In genomic region chr11:53524905-53525304, GRCm38 (mm10) we compare ENCODE assay signal across 9 mouse cellular contexts. TPM values are rescaled to one million over a fixed set of nuclear protein-coding genes. Genes with fewer than 3 reads are reported as not detected.
DNase-seq lines count a peak whose midpoint lies in the region; ATAC-seq and TF ChIP-seq lines count a peak whose summit lies in the region.
"Had no signal": no experiment of that assay in that cellular context is flagged by ENCODE, and none has a peak within 500 bp of the region (broad histone marks: within the 10 kb centered on the region; RNA-seq: fewer than 3 reads in every experiment).

No protein-coding gene starts in this region.

- peaks cover 99% of the 10 kb centered on the region for H3K79me2 ChIP-seq in myocyte (ENCODE audit: control insufficient read depth, insufficient read depth)

- peak; percentile 67 for DNase-seq in cerebellum, adult 9-11 months
- no peak for DNase-seq in cerebellum, adult 11 months
- peak; percentile 39 for DNase-seq in kidney, postnatal 10 days
- peak; percentile 29 for DNase-seq in adipocyte (ENCODE audit: low spot score)
- no peak for DNase-seq in frontal cortex, postnatal 36 days (ENCODE audit: low spot score in 2 of 2)
- DNase-seq in urinary bladder, adult 18-20 months (ENCODE audit: low spot score in 2 of 2) = no peak

- peaks cover 31% of the 10 kb centered on the region for H3K4me1 ChIP-seq in kidney, embryonic 16.5 days (ENCODE audit: insufficient read depth, low read length)

- H3K27me3 ChIP-seq in kidney, embryonic 16.5 days (ENCODE audit: insufficient read depth, low read length) = no peaks in the 10 kb centered on the region
- no peaks in the 10 kb centered on the region for H3K27me3 ChIP-seq in myocyte (ENCODE audit: control insufficient read depth, insufficient read depth, insufficient read length)
- H3K27me3 ChIP-seq: embryonic facial prominence, embryonic 15.5 days had no signal

- H3K27ac ChIP-seq in kidney, embryonic 16.5 days (ENCODE audit: low read length) = no peak overlapping the region

- 83% methylated on average over 6 of the region's 6 CpGs for WGBS in kidney, embryonic 16.5 days

- H3K36me3 ChIP-seq in kidney, embryonic 16.5 days (ENCODE audit: insufficient read depth, low read length) = no peaks in the 10 kb centered on the region
- no peaks in the 10 kb centered on the region for H3K36me3 ChIP-seq in myocyte (ENCODE audit: control insufficient read depth, insufficient read depth)
- H3K36me3 ChIP-seq: embryonic facial prominence, embryonic 15.5 days had no signal

- H3K4me2 ChIP-seq in kidney, embryonic 16.5 days (replicated peaks; ENCODE audit: low read depth, low read length) = no peak overlapping the region
- H3K4me2 ChIP-seq in myocyte (ENCODE audit: low read depth) = no peak overlapping the region
- H3K4me2 ChIP-seq: embryonic facial prominence, embryonic 15.5 days had no signal

- H3K4me3 ChIP-seq in kidney, embryonic 16.5 days (ENCODE audit: low read length) = no peak overlapping the region
- no peak overlapping the region for H3K4me3 ChIP-seq in myocyte
- H3K4me3 ChIP-seq: embryonic facial prominence, embryonic 15.5 days had no signal

- H3K9ac ChIP-seq in kidney, embryonic 16.5 days (replicated peaks; ENCODE audit: low read length) = no peak overlapping the region
- H3K9ac ChIP-seq: embryonic facial prominence, embryonic 15.5 days had no signal

- TF ChIP-seq POLR2A in myocyte (IDR thresholded peaks at IDR 0.05; ENCODE audit: insufficient read length, low read depth) = no peak

- no peak for ATAC-seq in kidney, embryonic 16.5 days (ENCODE audit: low FRiP score, low TSS enrichment)

- H3K9me3 ChIP-seq in kidney, embryonic 16.5 days (ENCODE audit: low read length) = no peaks in the 10 kb centered on the region
- H3K9me3 ChIP-seq: embryonic facial prominence, embryonic 15.5 days had no signal

- no peak overlapping the region for H3ac ChIP-seq in myocyte (ENCODE audit: control insufficient read depth, insufficient read length)

TF ChIP-seq in myocyte, 11 proteins besides CTCF, POLR2A, EP300 and RAD21:
- TF ChIP-seq USF1 (IDR thresholded peaks at IDR 0.05; ENCODE audit: low read depth) (no peak), MAX (IDR thresholded peaks at IDR 0.05; ENCODE audit: low read depth) (no peak), POLR2AphosphoS2 (IDR thresholded peaks at IDR 0.05; ENCODE audit: insufficient read length, low read depth) (no peak), SRF (IDR thresholded peaks at IDR 0.05; ENCODE audit: control insufficient read depth, insufficient read length, low read depth) (no peak), TCF3 (IDR thresholded peaks at IDR 0.05; ENCODE audit: insufficient read length, low read depth) (no peak), E2F4 (IDR thresholded peaks at IDR 0.05; ENCODE audit: insufficient read depth) (no peak), TCF12 (IDR thresholded peaks at IDR 0.05; ENCODE audit: insufficient read depth, poor library complexity, severe bottlenecking) (no peak), REST (IDR thresholded peaks at IDR 0.05; ENCODE audit: insufficient read depth, insufficient read length) (no peak), CEBPB (IDR thresholded peaks at IDR 0.05; ENCODE audit: insufficient read depth, poor library complexity, severe bottlenecking) (no peak), MYOD1 (IDR thresholded peaks at IDR 0.05; ENCODE audit: control insufficient read depth in 1 of 3, insufficient read length in 2 of 3, low read depth in 2 of 3) (peak; percentile 12 to 78 (median 36)), MYOG (IDR thresholded peaks at IDR 0.05; ENCODE audit: control insufficient read depth in 1 of 3, insufficient read depth in 1 of 3, insufficient read length in 2 of 3, low read depth in 2 of 3) (peak in 2 of 3 experiments; percentile 70 to 90)

RNA-seq across cellular contexts. Expression of gene Sept8, which starts 5.8 kb away (rescaled TPM):
- 25.7 and 25.9 TPM in 2 replicates for polyA plus RNA-seq in kidney, embryonic 16.5 days (2015; fragmentation: Nextera tagmentation; extraction: Ambion mirVana)
- 92.4 TPM for polyA plus RNA-seq in myocyte (2012; fragmentation: generic; extraction: Trizol)

RNA-seq across cellular contexts. Expression of gene Kif3a, which starts 42.3 kb away (rescaled TPM):
- polyA plus RNA-seq in kidney, embryonic 16.5 days (2015; fragmentation: Nextera tagmentation; extraction: Ambion mirVana) = 62.8 and 72.5 TPM in 2 replicates
- 13.6 TPM for polyA plus RNA-seq in myocyte (2012; fragmentation: generic; extraction: Trizol)

RNA-seq across cellular contexts. Expression of gene Sowaha, which starts 44.8 kb away (rescaled TPM):
- polyA plus RNA-seq in kidney, embryonic 16.5 days (2015; fragmentation: Nextera tagmentation; extraction: Ambion mirVana) = 0.17 and 0.23 TPM in 2 replicates
- not detected for polyA plus RNA-seq in myocyte (2012; fragmentation: generic; extraction: Trizol)

RNA-seq across cellular contexts. Expression of gene Gm9945, which starts 44.9 kb away (rescaled TPM):
- polyA plus RNA-seq in kidney, embryonic 16.5 days (2015; fragmentation: Nextera tagmentation; extraction: Ambion mirVana) = not detected in 2 replicates
- polyA plus RNA-seq in myocyte (2012; fragmentation: generic; extraction: Trizol) = not detected
- polyA plus RNA-seq: embryonic facial prominence, embryonic 15.5 days had no signal

RNA-seq across cellular contexts. Expression of gene Gm9837, which starts 54.6 kb away (rescaled TPM):
- not detected in 2 replicates for polyA plus RNA-seq in kidney, embryonic 16.5 days (2015; fragmentation: Nextera tagmentation; extraction: Ambion mirVana)
- polyA plus RNA-seq in myocyte (2012; fragmentation: generic; extraction: Trizol) = not detected
- polyA plus RNA-seq: embryonic facial prominence, embryonic 15.5 days had no signal

Comparison
In these comparisons a context has a peak if more than half of its experiments do, and no peak if none do; other contexts are left out.
1. DNase-seq: peak in cerebellum, adult 9-11 months (single experiment), kidney, postnatal 10 days (single experiment) and adipocyte (single experiment); none in cerebellum, adult 11 months (single experiment), frontal cortex, postnatal 36 days (0 of 2) and urinary bladder, adult 18-20 months (0 of 2).